ENCODE assay signal across 10 mouse cellular contexts in the genomic region with DNA sequence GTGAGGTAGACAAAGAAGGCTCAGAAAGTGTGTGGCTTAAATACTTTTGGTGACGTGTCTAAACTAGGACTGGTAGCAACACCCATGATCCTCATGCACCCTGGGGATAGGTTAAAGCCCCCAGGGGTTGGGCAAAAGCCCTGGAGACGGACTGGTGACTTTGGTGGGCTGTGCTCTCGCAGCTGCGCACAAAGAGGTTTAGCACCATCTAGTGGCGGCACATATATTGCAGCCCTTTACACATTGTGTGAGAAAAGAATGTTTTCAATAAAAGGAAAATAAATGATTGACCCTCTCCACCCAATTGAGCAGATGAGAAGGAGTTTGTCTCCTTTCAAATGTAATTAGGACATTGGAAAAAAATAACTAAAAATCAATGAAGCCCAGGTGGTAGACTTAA. TPM values are rescaled to one million over a fixed set of nuclear protein-coding genes. Genes with fewer than 3 reads are reported as not detected.
A peak's percentile ranks its signal among the peaks of the same experiment; 100 is the strongest.
DNase-seq lines count a peak whose midpoint lies in the region; ATAC-seq lines count a peak whose summit lies in the region.
"Had no signal": no experiment of that assay in that cellular context is flagged by ENCODE, and none has a peak within 500 bp of the region (broad histone marks: within the 10 kb centered on the region; RNA-seq: fewer than 3 reads in every experiment).

No protein-coding gene starts in this region.

- peak; percentile 63 for ATAC-seq in inflammation-experienced regulatory T-cells, adult 6 months
- peak; percentile 46; the same call in 1 of the 2 replicates for ATAC-seq in megakaryocyte, adult 5-6 weeks (ENCODE audit: poor library complexity, severe bottlenecking)

- peak; percentile 66 for DNase-seq in R1 (ENCODE audit: low read depth, low spot score)
- peak; percentile 20 for DNase-seq in cerebellum, adult 9-10 months
- peak; percentile 4 to 35 for DNase-seq in frontal cortex, postnatal 10 days (ENCODE audit: low spot score in 2 of 2)
- peak; percentile 47 to 69 for DNase-seq in left cerebral cortex, adult 18-20 months (ENCODE audit: low spot score in 2 of 2)
- DNase-seq in right cerebral cortex, postnatal 36 days (ENCODE audit: low spot score in 2 of 2) = peak; percentile 2 to 12
- DNase-seq in yolk sac, embryonic 10.5 days (ENCODE audit: low spot score) = peak; percentile 22

RNA-seq across cellular contexts. Expression of a gene that starts 22.6 kb away (rescaled TPM):
- not detected for polyA plus RNA-seq in inflammation-experienced regulatory T-cells, adult 6 months (2017; shearing (Covaris generic))
- not detected for total RNA-seq in left cerebral cortex, adult 18-20 months (2021)
- not detected in 2 replicates for total RNA-seq in megakaryocyte, adult 5-6 weeks (2015)
- total RNA-seq in megakaryocyte, adult 5-6 weeks (2017) = not detected in 2 replicates
- polyA plus RNA-seq: intestine, embryonic 16.5 days; neural tube, embryonic 13.5 days had no signal

RNA-seq across cellular contexts. Expression of a gene that starts 45.8 kb away (rescaled TPM):
- polyA plus RNA-seq in inflammation-experienced regulatory T-cells, adult 6 months (2017; shearing (Covaris generic)) = not detected
- not detected for total RNA-seq in left cerebral cortex, adult 18-20 months (2021)
- total RNA-seq in megakaryocyte, adult 5-6 weeks (2015) = not detected in 2 replicates
- not detected in 2 replicates for total RNA-seq in megakaryocyte, adult 5-6 weeks (2017)
- polyA plus RNA-seq: intestine, embryonic 16.5 days; neural tube, embryonic 13.5 days had no signal

RNA-seq across cellular contexts. Expression of a gene that starts 54.3 kb away (rescaled TPM):
- not detected for polyA plus RNA-seq in inflammation-experienced regulatory T-cells, adult 6 months (2017; shearing (Covaris generic))
- total RNA-seq in left cerebral cortex, adult 18-20 months (2021) = not detected
- total RNA-seq in megakaryocyte, adult 5-6 weeks (2015) = not detected in 2 replicates
- total RNA-seq in megakaryocyte, adult 5-6 weeks (2017) = not detected in 2 replicates
- polyA plus RNA-seq: intestine, embryonic 16.5 days had no signal

RNA-seq across cellular contexts. Expression of a gene that starts 57.6 kb away (rescaled TPM):
- polyA plus RNA-seq in inflammation-experienced regulatory T-cells, adult 6 months (2017; shearing (Covaris generic)) = not detected
- under 1 TPM in 1 of 2 experiments, not detected in 1; 0.16 TPM for total RNA-seq in left cerebral cortex, adult 18-20 months (2021)
- not detected in 2 replicates for total RNA-seq in megakaryocyte, adult 5-6 weeks (2015)
- total RNA-seq in megakaryocyte, adult 5-6 weeks (2017) = not detected in 2 replicates

Comparison
In these comparisons a context has a peak if more than half of its experiments do, and no peak if none do; other contexts are left out.
1. Peak in every context shown above with its lines: DNase-seq and ATAC-seq.
2. DNase-seq: peak in every context shown above with its lines; median percentile 66 in R1; 58 in left cerebral cortex, adult 18-20 months; 22 in yolk sac, embryonic 10.5 days; 20 in cerebellum, adult 9-10 months; 20 in frontal cortex, postnatal 10 days; 7 in right cerebral cortex, postnatal 36 days.